Mouse (Mus musculus): ENCODE measurements around the gene Thpo. TPM values are rescaled to one million over a fixed set of nuclear protein-coding genes. Genes with fewer than 3 reads are reported as not detected.
A peak's percentile ranks its signal among the peaks of the same experiment; 100 is the strongest.

Thpo gene
- polyA plus RNA-seq (2015; fragmentation: Nextera tagmentation; extraction: Ambion mirVana): 5.0 and 5.6 TPM in 2 replicates

DNA sequence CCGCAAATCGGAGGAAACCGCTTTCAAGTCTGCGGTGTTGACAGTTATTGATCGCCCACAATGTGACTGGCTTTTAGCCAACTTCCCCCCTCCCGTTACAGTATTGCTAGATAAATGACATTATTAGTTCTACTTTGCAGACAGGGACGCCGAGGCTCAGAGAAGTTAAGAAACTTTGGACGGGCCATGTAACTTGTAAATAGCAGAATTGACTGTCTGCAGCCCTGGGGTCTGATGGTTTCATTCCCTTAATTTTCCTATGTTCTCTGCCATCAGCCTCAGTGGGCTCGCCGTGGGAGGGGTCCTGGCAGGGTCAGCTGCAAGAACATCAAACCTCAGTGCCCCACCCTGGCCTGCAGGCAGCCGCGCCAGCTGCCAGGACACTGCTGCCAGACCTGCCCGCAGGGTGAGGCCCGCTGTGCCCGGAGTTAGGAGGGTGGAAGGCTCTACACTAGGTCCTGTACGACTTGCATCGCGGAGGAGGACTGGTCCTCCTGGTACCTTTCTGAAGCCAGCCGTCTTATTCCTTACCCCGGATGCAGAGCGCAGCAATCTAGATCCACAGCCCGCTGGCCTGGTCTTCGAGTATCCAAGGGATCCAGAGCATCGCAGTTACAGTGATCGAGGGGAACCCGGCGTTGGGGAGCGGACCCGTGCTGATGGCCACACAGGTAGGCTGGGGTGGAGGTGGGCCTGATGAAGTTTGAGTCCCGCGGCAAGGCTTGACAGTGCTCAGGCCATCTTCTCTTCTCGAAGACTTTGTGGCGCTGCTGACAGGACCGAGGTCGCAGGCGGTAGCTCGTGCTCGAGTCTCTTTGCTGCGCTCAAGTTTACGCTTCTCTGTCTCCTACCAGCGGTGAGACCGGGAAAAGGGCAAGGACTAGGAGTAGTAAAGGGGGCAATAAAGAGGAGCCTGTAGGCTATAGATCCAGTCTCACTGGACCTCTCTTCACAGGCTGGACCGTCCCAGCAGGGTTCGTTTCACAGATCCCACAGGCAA, at the start of gene Thpo:
Gene Thpo (minus strand): TSS at position 781 of the 1,000 bp plus-strand sequence.
- H3K9ac ChIP-seq: no peak within 1 kb of the TSS
- 4% methylated on average over 45 of the region's 45 CpGs for WGBS (ENCODE audit: insufficient replicate concordance)

DNA sequence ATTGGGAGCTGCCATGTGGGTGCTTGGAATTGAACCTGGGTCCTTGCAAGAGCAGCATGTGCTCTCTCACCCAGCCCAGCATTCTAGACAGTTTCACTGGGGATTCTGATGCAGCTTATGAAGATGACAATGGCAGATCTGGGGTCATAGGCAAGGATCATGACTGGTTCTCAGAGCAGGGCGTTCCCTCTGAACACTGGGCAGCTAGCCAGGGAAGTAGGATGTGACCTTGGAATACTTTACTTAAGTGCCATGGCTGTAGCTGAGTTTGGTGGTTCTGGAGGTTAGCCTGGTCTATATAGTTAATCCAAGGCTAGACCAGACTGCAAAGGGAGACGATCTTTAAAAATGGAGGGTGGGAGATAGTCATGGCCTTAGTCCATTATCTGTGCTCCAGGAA, 49.6 kb upstream of the Thpo start:
- Histone ChIP-seq H3K9ac (no peak overlapping the region), H3K4me3 (replicated peaks) (no peak overlapping the region), H3K4me1 (replicated peaks) (no peaks in the 10 kb centered on the region), H3K27ac (replicated peaks) (no peak overlapping the region), H3K4me2 (no peak overlapping the region), H3K36me3 (replicated peaks) (no peaks in the 10 kb centered on the region), H3K27me3 (no peaks in the 10 kb centered on the region), H3K9me3 (replicated peaks) (no peaks in the 10 kb centered on the region)
- WGBS (ENCODE audit: insufficient replicate concordance): 62% methylated on average over 2 of the region's 2 CpGs
- ATAC-seq (ENCODE audit: insufficient read depth): no peak

More for the DNA sequence above, at the start of gene Thpo:
- Histone ChIP-seq H3K4me1 (replicated peaks) (peaks cover 16% of the 10 kb centered on the region), H3K27me3 (peaks cover 83% of the 10 kb centered on the region), H3K4me2 (peak within 1 kb of the TSS; percentile 73), H3K9me3 (replicated peaks) (no peaks in the 10 kb centered on the region), H3K36me3 (replicated peaks) (no peaks in the 10 kb centered on the region), H3K27ac (replicated peaks) (no peak within 1 kb of the TSS), H3K4me3 (replicated peaks) (peak within 1 kb of the TSS; percentile 52)
- ATAC-seq (ENCODE audit: insufficient read depth): no peak

DNA sequence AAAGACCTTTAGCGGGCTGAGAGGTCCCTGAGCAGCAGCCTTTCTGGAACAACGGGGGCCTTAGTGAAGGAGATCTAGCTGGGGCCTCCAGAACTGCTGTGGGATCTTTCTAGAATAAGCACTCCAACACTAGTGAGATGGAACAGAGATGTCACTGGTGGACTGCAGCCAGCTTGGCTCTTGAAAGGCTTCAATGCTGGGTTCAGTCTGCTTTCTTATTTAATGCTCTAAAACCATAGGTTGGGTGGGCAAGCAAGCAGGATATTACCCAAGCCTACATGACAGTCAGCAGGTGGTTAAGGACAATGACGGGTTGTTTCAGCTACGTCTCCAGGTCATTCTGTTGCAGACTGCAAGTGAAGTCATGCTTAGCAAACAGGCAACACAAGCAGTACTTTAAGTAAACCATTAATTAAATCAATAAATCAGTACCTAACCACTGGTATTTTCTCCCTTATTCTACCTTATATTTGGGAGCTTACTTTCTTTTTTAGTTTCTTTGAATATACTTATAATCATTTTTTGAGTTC, 46.9 kb upstream of the Thpo start:
- Histone ChIP-seq H3K9me3 (replicated peaks) (no peaks in the 10 kb centered on the region), H3K9ac (no peak overlapping the region), H3K36me3 (replicated peaks) (no peaks in the 10 kb centered on the region), H3K4me3 (replicated peaks) (no peak overlapping the region), H3K4me1 (replicated peaks) (no peaks in the 10 kb centered on the region), H3K27ac (replicated peaks) (no peak overlapping the region), H3K27me3 (no peaks in the 10 kb centered on the region), H3K4me2 (no peak overlapping the region)
- 50% methylated on average over 4 of the region's 4 CpGs for WGBS (ENCODE audit: insufficient replicate concordance)
- no peak for ATAC-seq (ENCODE audit: insufficient read depth)

DNA sequence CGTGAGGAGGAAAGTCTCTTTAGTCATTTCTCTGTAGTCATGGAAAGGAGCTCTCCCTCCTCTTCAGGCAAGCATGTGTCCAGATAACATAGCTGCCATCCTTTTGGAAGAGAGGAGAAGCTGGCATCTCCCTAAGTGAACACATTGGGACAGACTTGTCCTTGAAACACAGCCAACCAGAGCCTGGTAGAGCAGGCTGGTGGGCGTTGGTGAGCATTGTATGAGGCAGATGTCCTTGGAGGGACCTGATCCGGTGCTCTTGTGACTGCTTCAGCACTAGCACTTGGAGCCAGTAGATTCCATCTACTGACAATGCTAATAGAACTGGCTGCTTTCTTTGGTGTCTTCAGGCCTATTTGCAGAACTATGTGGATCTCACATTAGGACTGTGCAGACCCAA, 45.5 kb upstream of the Thpo start:
- no peak for ATAC-seq (ENCODE audit: insufficient read depth)
- no peaks in the 10 kb centered on the region for H3K4me1 ChIP-seq (replicated peaks)

DNA sequence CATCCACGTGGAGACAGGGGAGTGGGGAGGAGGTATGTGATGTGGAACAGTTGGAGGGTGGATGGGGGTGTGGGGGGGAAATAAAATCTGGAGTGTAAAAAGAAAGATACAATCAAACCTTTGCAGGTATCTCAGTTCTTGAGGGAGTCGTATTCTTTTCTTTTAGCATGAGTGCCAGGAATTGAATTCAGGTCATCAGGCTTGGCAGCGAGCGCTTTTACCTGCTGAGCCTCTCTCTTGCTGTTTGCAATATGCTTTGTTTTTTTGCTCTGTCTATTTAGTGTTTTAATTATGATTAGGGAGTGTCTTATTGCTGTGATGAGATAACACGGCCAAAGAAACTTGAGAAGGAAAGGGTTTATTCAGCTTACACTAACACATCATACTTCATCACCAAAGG, 40.7 kb upstream of the Thpo start:
- Histone ChIP-seq H3K36me3 (replicated peaks) (no peaks in the 10 kb centered on the region), H3K9me3 (replicated peaks) (no peaks in the 10 kb centered on the region), H3K9ac (no peak overlapping the region), H3K4me2 (no peak overlapping the region), H3K27ac (replicated peaks) (no peak overlapping the region), H3K27me3 (no peaks in the 10 kb centered on the region), H3K4me3 (replicated peaks) (no peak overlapping the region), H3K4me1 (replicated peaks) (no peaks in the 10 kb centered on the region)
- WGBS (ENCODE audit: insufficient replicate concordance): 51% methylated on average over 5 of the region's 5 CpGs
- no peak for ATAC-seq (ENCODE audit: insufficient read depth)

More for the DNA sequence above, 45.5 kb upstream of the Thpo start:
- Histone ChIP-seq H3K9me3 (replicated peaks) (no peaks in the 10 kb centered on the region), H3K27me3 (no peaks in the 10 kb centered on the region), H3K36me3 (replicated peaks) (no peaks in the 10 kb centered on the region), H3K4me3 (replicated peaks) (no peak overlapping the region), H3K27ac (replicated peaks) (no peak overlapping the region), H3K4me2 (no peak overlapping the region), H3K9ac (no peak overlapping the region)
- WGBS (ENCODE audit: insufficient replicate concordance): 59% methylated on average over 3 of the region's 3 CpGs

DNA sequence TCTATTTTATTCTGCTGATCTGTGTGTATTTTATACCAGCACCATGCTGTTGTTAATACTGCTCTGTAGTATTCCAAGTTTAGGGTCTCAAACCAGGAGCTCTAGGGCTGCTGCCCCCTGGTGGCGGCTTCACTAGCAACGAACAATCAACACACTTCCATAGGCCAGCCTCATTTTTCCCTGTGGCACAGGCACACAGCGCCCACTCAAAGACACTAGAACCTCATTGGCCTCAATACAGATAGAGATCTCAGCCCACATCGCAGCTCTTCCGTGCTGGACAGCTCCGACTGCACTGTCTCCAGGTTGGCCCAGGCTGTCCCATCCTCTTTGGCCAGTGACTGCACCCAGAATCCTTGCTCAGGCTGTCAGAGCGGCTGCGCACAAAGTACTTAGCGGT, 30.9 kb upstream of the Thpo start:
- Histone ChIP-seq H3K9me3 (replicated peaks) (no peaks in the 10 kb centered on the region), H3K4me2 (no peak overlapping the region), H3K36me3 (replicated peaks) (no peaks in the 10 kb centered on the region), H3K4me3 (replicated peaks) (no peak overlapping the region), H3K27ac (replicated peaks) (no peak overlapping the region), H3K27me3 (peaks cover 6% of the 10 kb centered on the region; the same call in 1 of the 2 replicates), H3K4me1 (replicated peaks) (no peaks in the 10 kb centered on the region), H3K9ac (no peak overlapping the region)
- no peak for ATAC-seq (ENCODE audit: insufficient read depth)
- WGBS (ENCODE audit: insufficient replicate concordance): 39% methylated on average over 9 of the region's 9 CpGs

DNA sequence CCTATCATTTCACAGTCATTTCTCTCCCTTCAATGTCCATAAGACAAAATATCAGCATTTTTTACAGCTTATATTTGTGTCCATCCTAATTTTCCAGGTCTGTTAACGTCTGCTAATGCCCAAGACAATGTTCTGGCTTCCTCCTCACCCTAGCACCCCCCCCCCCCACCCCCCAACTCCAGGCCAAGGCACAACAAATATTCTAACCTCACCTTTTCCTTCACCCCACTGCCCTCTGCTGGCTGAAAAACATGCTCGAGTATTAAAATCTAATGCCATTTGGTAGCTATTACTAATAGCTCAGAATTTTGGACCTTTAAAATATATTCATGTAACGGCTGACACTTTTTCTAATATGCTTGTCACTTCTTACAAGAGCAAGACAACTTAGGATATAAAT, 27.4 kb upstream of the Thpo start:
- H3K9me3 ChIP-seq (replicated peaks): no peaks in the 10 kb centered on the region
- no peak for ATAC-seq (ENCODE audit: insufficient read depth)
- no peak overlapping the region for H3K9ac ChIP-seq
- 8% methylated on average over 3 of the region's 3 CpGs for WGBS (ENCODE audit: insufficient replicate concordance)
- no peaks in the 10 kb centered on the region for H3K4me1 ChIP-seq (replicated peaks)
- H3K4me3 ChIP-seq (replicated peaks): no peak overlapping the region
- H3K4me2 ChIP-seq: no peak overlapping the region
- H3K27ac ChIP-seq (replicated peaks): no peak overlapping the region
- H3K36me3 ChIP-seq (replicated peaks): no peaks in the 10 kb centered on the region
- peaks cover 6% of the 10 kb centered on the region; the same call in 1 of the 2 replicates for H3K27me3 ChIP-seq

DNA sequence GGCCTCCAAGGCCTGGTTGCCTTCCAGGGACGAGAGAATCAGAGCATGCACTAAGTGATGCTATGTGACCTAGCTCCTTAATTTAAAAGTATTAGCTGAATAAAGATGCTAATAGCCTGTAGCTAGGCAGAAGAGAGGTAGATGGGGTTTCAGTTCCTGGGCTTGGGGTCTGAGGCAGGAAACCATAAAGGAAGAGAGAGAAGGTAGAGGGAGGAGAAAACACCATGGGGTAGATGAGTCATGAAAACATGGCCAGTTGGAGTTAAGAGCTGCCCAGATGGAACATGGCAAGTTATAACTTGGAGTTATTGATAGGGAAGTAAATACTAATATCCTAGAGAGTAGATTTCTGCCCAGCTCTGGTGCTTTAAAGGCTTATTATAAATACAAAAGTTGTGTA, 23.1 kb upstream of the Thpo start:
- Histone ChIP-seq H3K9ac (no peak overlapping the region), H3K36me3 (replicated peaks) (no peaks in the 10 kb centered on the region), H3K9me3 (replicated peaks) (no peaks in the 10 kb centered on the region), H3K27ac (replicated peaks) (no peak overlapping the region), H3K4me1 (replicated peaks) (no peaks in the 10 kb centered on the region), H3K4me3 (replicated peaks) (no peak overlapping the region), H3K27me3 (no peaks in the 10 kb centered on the region), H3K4me2 (no peak overlapping the region)
- 48% methylated on average over 1 of the region's 1 CpGs for WGBS (ENCODE audit: insufficient replicate concordance)
- no peak for ATAC-seq (ENCODE audit: insufficient read depth)

DNA sequence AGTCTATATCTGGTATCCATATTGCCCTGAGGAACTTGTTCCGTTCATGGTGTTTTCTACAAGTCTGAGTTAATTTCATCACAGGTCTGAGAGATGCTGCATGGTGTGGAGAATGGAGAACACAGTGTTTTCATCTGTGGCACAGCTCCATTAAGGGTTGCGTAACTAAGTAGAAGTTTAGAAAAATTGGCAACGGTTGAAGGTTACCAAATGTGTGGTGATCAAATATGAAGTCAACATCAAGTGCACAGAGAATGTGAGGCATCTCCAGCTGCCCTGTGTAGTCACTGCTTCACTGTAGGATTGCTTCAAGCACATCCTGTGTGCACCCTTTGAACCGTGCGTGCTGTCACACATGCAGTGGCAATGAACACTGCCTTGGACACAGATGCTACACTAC, 21.7 kb upstream of the Thpo start:
- no peak overlapping the region for H3K9ac ChIP-seq
- no peaks in the 10 kb centered on the region for H3K36me3 ChIP-seq (replicated peaks)
- H3K27me3 ChIP-seq: no peaks in the 10 kb centered on the region
- no peak overlapping the region for H3K4me3 ChIP-seq (replicated peaks)
- no peaks in the 10 kb centered on the region for H3K9me3 ChIP-seq (replicated peaks)
- H3K4me2 ChIP-seq: no peak overlapping the region
- no peaks in the 10 kb centered on the region for H3K4me1 ChIP-seq (replicated peaks)
- no peak for ATAC-seq (ENCODE audit: insufficient read depth)
- 68% methylated on average over 5 of the region's 5 CpGs for WGBS (ENCODE audit: insufficient replicate concordance)
- H3K27ac ChIP-seq (replicated peaks): no peak overlapping the region

DNA sequence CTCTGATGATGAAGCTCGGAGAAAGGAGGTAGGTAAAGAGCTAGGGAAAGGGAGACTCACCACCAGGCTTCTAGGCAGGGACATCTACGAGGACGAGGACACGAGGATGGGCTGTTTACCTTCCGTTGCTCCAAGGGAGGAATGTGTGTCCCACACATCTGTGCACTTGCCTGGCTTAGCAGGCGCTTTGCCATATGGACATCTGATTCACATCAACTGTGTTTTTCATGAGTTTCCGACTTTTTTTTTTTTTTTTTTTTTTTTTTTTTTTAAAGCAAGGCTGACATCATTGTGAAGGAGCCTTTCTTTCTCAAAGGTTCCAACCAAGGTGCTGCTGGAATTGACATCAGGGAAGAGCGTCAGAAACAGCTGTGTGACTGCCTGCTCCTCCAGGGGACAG, 16.2 kb upstream of the Thpo start:
- Histone ChIP-seq H3K36me3 (replicated peaks) (no peaks in the 10 kb centered on the region), H3K9me3 (replicated peaks) (no peaks in the 10 kb centered on the region), H3K4me2 (no peak overlapping the region), H3K27ac (replicated peaks) (no peak overlapping the region), H3K4me1 (replicated peaks) (no peaks in the 10 kb centered on the region), H3K9ac (no peak overlapping the region), H3K4me3 (replicated peaks) (no peak overlapping the region), H3K27me3 (no peaks in the 10 kb centered on the region)
- no peak for ATAC-seq (ENCODE audit: insufficient read depth)
- WGBS (ENCODE audit: insufficient replicate concordance): 45% methylated on average over 8 of the region's 8 CpGs

DNA sequence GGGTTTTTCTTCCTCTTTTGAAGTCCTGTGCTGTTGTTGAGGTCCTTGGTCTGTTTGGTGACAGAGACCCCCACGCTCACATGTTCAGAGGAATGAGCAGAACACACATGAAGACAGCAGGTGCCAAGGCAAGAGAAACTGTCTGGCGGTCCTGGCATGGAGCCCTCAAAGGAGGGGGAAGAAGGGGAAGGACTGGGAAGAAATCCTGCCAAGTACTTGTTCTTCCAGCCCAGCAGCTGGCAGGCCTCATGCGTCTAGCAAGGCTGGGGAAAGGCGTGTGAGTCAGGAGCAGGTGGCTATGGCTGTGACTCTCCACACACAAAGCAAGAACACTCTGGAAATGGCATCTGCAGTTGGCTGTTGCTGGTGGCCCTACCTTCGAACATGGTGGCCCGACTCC, 12.3 kb upstream of the Thpo start:
- no peak overlapping the region for H3K27ac ChIP-seq (replicated peaks)
- H3K4me3 ChIP-seq (replicated peaks): no peak overlapping the region
- no peak overlapping the region for H3K9ac ChIP-seq
- 52% methylated on average over 6 of the region's 6 CpGs for WGBS (ENCODE audit: insufficient replicate concordance)
- no peaks in the 10 kb centered on the region for H3K9me3 ChIP-seq (replicated peaks)
- no peaks in the 10 kb centered on the region; the same call in 1 of the 2 replicates for H3K27me3 ChIP-seq
- H3K4me1 ChIP-seq (replicated peaks): no peaks in the 10 kb centered on the region
- no peak overlapping the region for H3K4me2 ChIP-seq
- no peaks in the 10 kb centered on the region for H3K36me3 ChIP-seq (replicated peaks)
- no peak for ATAC-seq (ENCODE audit: insufficient read depth)

Measured in liver, embryonic 15.5 days (tissue).